Mouse (Mus musculus) adrenal gland, postnatal 25 days (tissue): Measurements from ENCODE around the gene Gm21958. TPM values are rescaled to one million over a fixed set of nuclear protein-coding genes. Genes with fewer than 3 reads are reported as not detected.

Experiments
- total RNA-seq: library from RNA; stranded (reverse); gene quantifications from 2 replicates; pipeline ENCODE4 v1.2.3, GENCODE M21; 2021

Gene Gm21958
- total RNA-seq, 1 experiment from 2014 or later: not detected

Other genes starting within 250 kb of the Gm21958 start
- 54.4 and 68.9 TPM in 2 replicates for gene Supt20, start 21.5 kb downstream of the Gm21958 start, total RNA-seq
- 40.7 and 47.9 TPM in 2 replicates for gene Exosc8, start 21.0 kb upstream of the Gm21958 start, total RNA-seq
- gene Alg5, start 21.2 kb upstream of the Gm21958 start, total RNA-seq: 47.3 and 52.3 TPM in 2 replicates
- 42.6 and 44.4 TPM in 2 replicates for gene Smad9, start 41.2 kb upstream of the Gm21958 start, total RNA-seq
- 34.7 and 47.7 TPM in 2 replicates for gene Rfxap, start 93.4 kb upstream of the Gm21958 start, total RNA-seq
- gene Sertm1, start 201.5 kb upstream of the Gm21958 start, total RNA-seq: not detected in 2 replicates